Mouse (Mus musculus): ENCODE measurements at regions not wholly inside any gene's neighbourhood (a gene's known extent, or its start where the extent isn't known, plus 50 kb on each side); places are given as distances from the start of the nearest gene placed in this dataset.

DNA sequence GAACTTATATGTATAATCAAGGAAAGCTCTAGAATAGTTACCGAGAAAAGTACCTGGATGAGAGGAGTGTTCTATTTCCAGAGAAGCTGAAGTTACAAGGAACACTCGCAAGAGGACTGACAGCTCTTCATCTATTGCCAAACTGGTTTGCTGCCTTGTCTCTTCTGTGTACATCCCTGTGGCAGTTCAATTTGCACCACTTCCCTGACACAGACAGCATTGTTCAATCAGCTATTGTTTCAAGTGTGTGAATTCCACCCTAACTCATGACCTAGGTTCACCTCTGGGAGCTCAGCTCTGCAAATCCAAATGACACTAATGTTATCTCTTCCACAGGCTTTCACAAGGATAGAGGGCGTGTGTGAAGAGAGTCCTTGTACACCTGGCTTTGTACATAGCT lies 112.2 kb upstream of the Arntl start:
- Histone ChIP-seq H3K9me3 (ENCODE audit: control insufficient read depth, low read length) (no peaks in the 10 kb centered on the region), H3K36me3 (ENCODE audit: control insufficient read depth, insufficient read depth, low read length) (no peaks in the 10 kb centered on the region), H3K4me2 (no peak overlapping the region), H3K4me1 (ENCODE audit: control insufficient read depth, insufficient read depth, low read length) (no peaks in the 10 kb centered on the region), H3K27ac (ENCODE audit: low read depth, low read length) (no peak overlapping the region), H3K9ac (ENCODE audit: low read length) (no peak overlapping the region), H3K27me3 (ENCODE audit: control insufficient read depth, insufficient read depth, low read length) (no peaks in the 10 kb centered on the region), H3K4me3 (ENCODE audit: low read depth, low read length) (no peak overlapping the region)
- 93% methylated on average over 3 of the region's 3 CpGs for WGBS
- DNase-seq (ENCODE audit: low spot score, missing footprints) = no peak
- no peak for ATAC-seq (ENCODE audit: low FRiP score)

DNA sequence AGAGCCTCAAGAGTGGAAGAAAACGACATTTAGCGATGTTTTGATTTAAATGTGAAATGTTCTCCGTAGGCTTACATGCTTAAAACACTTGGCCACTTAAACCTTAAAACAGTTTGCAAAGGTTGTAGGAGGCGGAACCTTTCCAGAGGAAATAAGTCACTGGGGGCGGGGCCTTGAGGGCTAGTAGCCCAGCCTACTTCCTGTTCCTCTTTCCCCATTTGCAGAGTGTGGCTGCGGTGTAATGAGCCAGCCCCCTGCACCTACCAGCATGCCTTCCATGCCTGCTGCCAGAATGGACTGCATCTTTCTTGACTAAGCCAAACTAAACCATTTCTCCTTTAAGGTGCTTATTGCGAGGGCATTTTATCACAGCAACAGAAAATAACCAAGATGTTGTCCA lies 103.0 kb upstream of the Arntl start:
- Histone ChIP-seq H3K27ac (ENCODE audit: low read depth, low read length) (no peak overlapping the region), H3K4me3 (ENCODE audit: low read depth, low read length) (no peak overlapping the region), H3K9me3 (ENCODE audit: control insufficient read depth, low read length) (no peaks in the 10 kb centered on the region), H3K9ac (ENCODE audit: low read length) (no peak overlapping the region), H3K27me3 (ENCODE audit: control insufficient read depth, insufficient read depth, low read length) (no peaks in the 10 kb centered on the region), H3K4me1 (ENCODE audit: control insufficient read depth, insufficient read depth, low read length) (no peaks in the 10 kb centered on the region), H3K36me3 (ENCODE audit: control insufficient read depth, insufficient read depth, low read length) (no peaks in the 10 kb centered on the region), H3K4me2 (no peak overlapping the region)
- DNase-seq (ENCODE audit: low spot score, missing footprints) = no peak
- ATAC-seq (ENCODE audit: low FRiP score) = no peak
- WGBS = 88% methylated on average over 7 of the region's 7 CpGs

DNA sequence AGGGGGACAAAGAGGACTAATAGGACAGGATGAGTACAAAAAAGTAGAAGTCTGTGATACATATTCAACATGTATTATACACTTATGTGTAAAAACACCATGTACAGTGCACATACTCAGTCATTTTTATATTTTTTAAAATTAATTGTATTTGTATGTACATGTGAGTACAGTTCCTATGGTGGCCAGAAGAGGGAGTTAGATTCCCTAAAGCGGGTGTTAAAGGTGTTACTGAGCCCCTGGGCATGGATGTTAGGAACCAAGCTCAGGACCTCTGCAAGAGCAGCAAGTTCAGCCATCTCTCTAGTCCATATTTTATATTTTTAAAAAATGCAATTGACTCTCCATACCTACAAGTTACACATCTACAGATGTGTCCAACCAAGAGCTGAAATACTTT lies 101.9 kb upstream of the Arntl start:
- no peak for ATAC-seq (ENCODE audit: low FRiP score)
- Histone ChIP-seq H3K4me2 (no peak overlapping the region), H3K27me3 (ENCODE audit: control insufficient read depth, insufficient read depth, low read length) (no peaks in the 10 kb centered on the region), H3K36me3 (ENCODE audit: control insufficient read depth, insufficient read depth, low read length) (no peaks in the 10 kb centered on the region), H3K4me3 (ENCODE audit: low read depth, low read length) (no peak overlapping the region), H3K27ac (ENCODE audit: low read depth, low read length) (no peak overlapping the region), H3K9me3 (ENCODE audit: control insufficient read depth, low read length) (no peaks in the 10 kb centered on the region), H3K9ac (ENCODE audit: low read length) (no peak overlapping the region), H3K4me1 (ENCODE audit: control insufficient read depth, insufficient read depth, low read length) (no peaks in the 10 kb centered on the region; the same call in 1 of the 2 replicates)
- DNase-seq (ENCODE audit: low spot score, missing footprints) = no peak
- 54% methylated on average over 1 of the region's 1 CpGs for WGBS

DNA sequence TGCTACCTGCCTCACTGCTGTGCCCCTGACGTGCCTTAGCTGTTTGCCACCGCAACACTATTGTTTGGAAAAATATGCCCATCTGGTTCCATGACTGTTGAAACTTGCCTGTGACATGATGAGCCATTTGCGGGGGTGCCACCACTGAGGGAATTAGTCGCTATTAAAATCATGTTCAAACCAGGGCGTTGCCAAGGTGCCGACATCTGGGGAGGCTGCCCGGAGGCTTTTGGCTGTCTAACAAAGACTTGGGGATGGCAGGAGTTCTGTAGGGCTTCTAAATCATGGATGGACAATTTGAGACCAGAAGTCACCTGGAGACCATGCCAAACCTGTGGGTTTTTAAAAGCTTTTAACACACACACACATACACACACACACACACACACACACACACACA lies 100.5 kb upstream of the Arntl start:
- Histone ChIP-seq H3K9ac (ENCODE audit: low read length) (no peak overlapping the region), H3K27ac (ENCODE audit: low read depth, low read length) (no peak overlapping the region), H3K36me3 (ENCODE audit: control insufficient read depth, insufficient read depth, low read length) (no peaks in the 10 kb centered on the region), H3K9me3 (ENCODE audit: control insufficient read depth, low read length) (no peaks in the 10 kb centered on the region), H3K4me2 (no peak overlapping the region), H3K4me1 (ENCODE audit: control insufficient read depth, insufficient read depth, low read length) (no peaks in the 10 kb centered on the region; the same call in 1 of the 2 replicates), H3K4me3 (ENCODE audit: low read depth, low read length) (no peak overlapping the region), H3K27me3 (ENCODE audit: control insufficient read depth, insufficient read depth, low read length) (no peaks in the 10 kb centered on the region)
- no peak for DNase-seq (ENCODE audit: low spot score, missing footprints)
- no peak for ATAC-seq (ENCODE audit: low FRiP score)
- WGBS = 92% methylated on average over 7 of the region's 7 CpGs

DNA sequence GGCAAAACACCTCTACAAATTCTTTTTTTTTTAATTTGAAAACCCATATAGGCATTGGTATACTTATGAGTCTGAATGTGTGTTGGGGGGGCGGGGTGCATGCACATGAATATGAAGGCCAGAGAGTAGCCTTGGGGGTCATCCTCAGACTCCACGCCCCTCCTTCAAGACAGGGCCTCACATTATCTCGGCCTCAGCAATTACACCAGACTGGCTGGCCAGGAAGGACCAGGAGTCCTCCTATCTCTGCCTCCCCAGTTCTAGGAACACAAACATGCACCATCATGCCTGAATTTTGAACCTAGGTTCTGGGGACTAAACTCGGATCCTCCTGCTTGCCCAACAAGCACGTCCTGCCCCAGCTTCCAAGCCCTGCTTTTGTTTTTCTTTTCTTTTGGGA lies 99.3 kb upstream of the Arntl start:
- Histone ChIP-seq H3K4me2 (no peak overlapping the region), H3K9ac (ENCODE audit: low read length) (no peak overlapping the region), H3K9me3 (ENCODE audit: control insufficient read depth, low read length) (no peaks in the 10 kb centered on the region), H3K27me3 (ENCODE audit: control insufficient read depth, insufficient read depth, low read length) (no peaks in the 10 kb centered on the region), H3K36me3 (ENCODE audit: control insufficient read depth, insufficient read depth, low read length) (no peaks in the 10 kb centered on the region), H3K27ac (ENCODE audit: low read depth, low read length) (no peak overlapping the region), H3K4me1 (ENCODE audit: control insufficient read depth, insufficient read depth, low read length) (no peaks in the 10 kb centered on the region; the same call in 1 of the 2 replicates), H3K4me3 (ENCODE audit: low read depth, low read length) (no peak overlapping the region)
- ATAC-seq (ENCODE audit: low FRiP score) (no peak), DNase-seq (ENCODE audit: low spot score, missing footprints) (no peak)
- 82% methylated on average over 5 of the region's 5 CpGs for WGBS

DNA sequence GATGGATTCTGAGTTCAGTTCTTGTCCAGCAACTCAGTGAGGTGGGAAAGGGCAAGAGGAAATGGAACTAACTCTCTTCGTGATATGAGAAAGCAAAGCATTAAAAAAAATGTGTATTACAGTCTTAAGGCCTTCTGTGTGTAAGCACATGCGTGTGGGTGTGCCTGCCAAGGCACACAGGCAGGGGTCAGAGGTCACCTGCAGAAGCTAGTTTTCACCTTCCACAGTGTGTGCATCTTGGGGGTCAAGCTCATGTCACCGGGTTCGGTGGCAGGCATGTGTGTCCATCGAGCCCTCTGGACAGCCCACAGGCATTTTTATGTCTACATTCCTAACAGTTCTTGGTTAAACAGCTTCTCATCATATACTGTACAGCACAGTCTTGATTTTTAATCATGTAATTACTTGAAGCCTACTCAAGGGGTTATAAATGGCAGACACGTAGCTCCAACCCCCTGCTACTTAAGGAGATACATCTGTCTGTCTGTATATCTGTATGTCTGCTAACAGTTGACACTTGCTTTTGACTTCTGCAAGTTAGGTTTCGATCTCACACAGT lies 98.7 kb upstream of the Arntl start:
- 86% methylated on average over 7 of the region's 7 CpGs for WGBS
- Histone ChIP-seq H3K9ac (ENCODE audit: low read length) (no peak overlapping the region), H3K9me3 (ENCODE audit: control insufficient read depth, low read length) (no peaks in the 10 kb centered on the region), H3K27ac (ENCODE audit: low read depth, low read length) (no peak overlapping the region), H3K4me1 (ENCODE audit: control insufficient read depth, insufficient read depth, low read length) (no peaks in the 10 kb centered on the region; the same call in 1 of the 2 replicates), H3K36me3 (ENCODE audit: control insufficient read depth, insufficient read depth, low read length) (no peaks in the 10 kb centered on the region), H3K4me3 (ENCODE audit: low read depth, low read length) (no peak overlapping the region), H3K4me2 (no peak overlapping the region), H3K27me3 (ENCODE audit: control insufficient read depth, insufficient read depth, low read length) (no peaks in the 10 kb centered on the region)
- DNase-seq (ENCODE audit: low spot score, missing footprints) (no peak), ATAC-seq (ENCODE audit: low FRiP score) (no peak)

DNA sequence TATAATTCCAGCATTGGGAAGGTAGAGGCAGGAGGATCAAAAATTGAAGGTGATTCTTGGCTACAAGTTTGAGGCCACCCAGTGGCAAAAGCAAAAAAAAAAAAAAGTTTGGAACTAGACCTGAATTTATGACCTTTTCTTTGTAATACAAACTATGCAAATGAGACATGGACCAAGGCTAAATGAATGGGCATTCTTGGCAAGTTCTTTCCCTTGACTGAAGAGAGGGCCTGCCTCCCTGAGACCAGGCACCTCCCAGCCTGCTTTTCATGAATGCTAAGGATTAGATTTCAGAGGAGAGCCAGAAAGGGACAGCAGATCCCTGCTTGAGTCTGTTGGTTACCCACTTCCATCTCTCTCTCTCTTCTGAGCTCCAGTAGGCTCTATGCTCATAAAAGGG lies 97.8 kb upstream of the Arntl start:
- no peak overlapping the region for H3K4me2 ChIP-seq
- DNase-seq (ENCODE audit: low spot score, missing footprints) (no peak), ATAC-seq (ENCODE audit: low FRiP score) (no peak)
- no peak overlapping the region for H3K4me3 ChIP-seq (ENCODE audit: low read depth, low read length)
- H3K9ac ChIP-seq (ENCODE audit: low read length) = no peak overlapping the region
- no peak overlapping the region for H3K27ac ChIP-seq (ENCODE audit: low read depth, low read length)
- no peaks in the 10 kb centered on the region for H3K36me3 ChIP-seq (ENCODE audit: control insufficient read depth, insufficient read depth, low read length)
- no peaks in the 10 kb centered on the region for H3K9me3 ChIP-seq (ENCODE audit: control insufficient read depth, low read length)
- no peaks in the 10 kb centered on the region; the same call in 1 of the 2 replicates for H3K4me1 ChIP-seq (ENCODE audit: control insufficient read depth, insufficient read depth, low read length)
- H3K27me3 ChIP-seq (ENCODE audit: control insufficient read depth, insufficient read depth, low read length) = no peaks in the 10 kb centered on the region

DNA sequence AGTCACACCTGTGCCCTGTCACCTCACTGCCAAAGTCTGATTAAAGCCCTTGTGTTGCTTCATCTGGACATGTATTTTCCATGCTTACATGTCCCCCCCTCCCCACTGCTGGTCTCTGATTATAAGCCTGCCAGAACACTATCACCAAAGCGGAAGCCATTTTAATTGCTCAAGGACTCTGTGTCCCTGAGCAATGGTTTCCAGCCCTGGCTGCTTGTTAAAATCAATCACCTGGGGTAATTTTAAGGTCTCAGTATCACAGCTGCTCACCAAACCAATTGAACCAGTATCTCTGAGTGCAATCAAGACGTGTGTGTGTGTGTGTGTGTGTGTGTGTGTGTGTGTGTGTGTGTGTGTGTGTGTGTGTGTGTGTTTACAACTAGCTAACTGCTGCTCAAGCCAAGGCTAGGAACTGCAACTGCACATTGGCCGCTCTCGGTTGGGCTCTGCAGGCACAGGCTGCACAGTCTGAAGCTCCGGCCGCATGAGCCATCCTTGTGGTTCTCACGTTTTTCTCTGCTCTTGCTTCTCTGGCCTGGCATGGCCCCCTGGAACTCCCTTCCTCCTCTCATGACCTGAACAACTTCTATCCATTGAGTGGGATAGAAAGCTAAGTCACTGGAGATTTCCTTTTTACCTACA lies 96.3 kb upstream of the Arntl start:
- ATAC-seq (ENCODE audit: low FRiP score) (no peak), DNase-seq (ENCODE audit: low spot score, missing footprints) (no peak)
- no peak overlapping the region for H3K4me3 ChIP-seq (ENCODE audit: low read depth, low read length)
- no peaks in the 10 kb centered on the region for H3K27me3 ChIP-seq (ENCODE audit: control insufficient read depth, insufficient read depth, low read length)
- H3K9me3 ChIP-seq (ENCODE audit: control insufficient read depth, low read length) = no peaks in the 10 kb centered on the region
- H3K4me2 ChIP-seq = no peak overlapping the region
- 89% methylated on average over 7 of the region's 7 CpGs for WGBS
- no peak overlapping the region for H3K9ac ChIP-seq (ENCODE audit: low read length)
- H3K27ac ChIP-seq (ENCODE audit: low read depth, low read length) = no peak overlapping the region
- no peaks in the 10 kb centered on the region for H3K36me3 ChIP-seq (ENCODE audit: control insufficient read depth, insufficient read depth, low read length)
- H3K4me1 ChIP-seq (ENCODE audit: control insufficient read depth, insufficient read depth, low read length) = no peaks in the 10 kb centered on the region; the same call in 1 of the 2 replicates

DNA sequence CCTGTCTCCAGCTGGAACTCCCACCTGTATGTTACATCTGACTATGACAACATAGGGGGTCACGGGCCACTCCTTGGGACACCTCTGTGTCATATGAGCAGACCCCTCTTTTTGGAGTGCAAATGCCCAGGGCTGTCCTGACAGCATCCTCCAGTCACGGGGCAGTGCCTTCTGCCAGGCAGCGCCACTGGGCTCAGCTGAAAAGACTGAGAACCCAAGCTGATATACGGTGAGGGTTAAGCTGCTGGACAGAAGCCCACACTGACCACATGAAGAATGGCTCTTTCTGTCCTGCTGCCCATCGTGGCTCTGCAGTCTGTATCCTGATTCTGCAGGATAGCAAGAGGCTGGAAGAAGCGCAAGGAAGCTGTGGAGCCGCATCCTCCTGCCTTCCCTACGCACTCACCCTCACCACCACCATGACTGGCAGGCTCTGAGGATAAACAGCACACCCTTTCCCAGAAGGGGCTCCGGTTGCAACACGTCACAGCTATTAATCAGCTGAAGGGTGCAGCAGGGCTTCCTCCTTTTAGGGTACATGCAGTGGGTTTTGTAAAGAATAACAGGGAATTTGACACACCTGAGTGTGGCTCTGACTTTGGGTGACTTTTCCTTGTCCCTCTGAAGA lies 93.9 kb upstream of the Arntl start:
- no peak overlapping the region for H3K4me2 ChIP-seq
- DNase-seq (ENCODE audit: low spot score, missing footprints) = no peak

More for the DNA sequence above, 93.9 kb upstream of the Arntl start:
- Histone ChIP-seq H3K36me3 (ENCODE audit: control insufficient read depth, insufficient read depth, low read length) (no peaks in the 10 kb centered on the region), H3K4me1 (ENCODE audit: control insufficient read depth, insufficient read depth, low read length) (no peaks in the 10 kb centered on the region; the same call in 1 of the 2 replicates), H3K27me3 (ENCODE audit: control insufficient read depth, insufficient read depth, low read length) (no peaks in the 10 kb centered on the region), H3K9me3 (ENCODE audit: control insufficient read depth, low read length) (no peaks in the 10 kb centered on the region), H3K27ac (ENCODE audit: low read depth, low read length) (no peak overlapping the region), H3K4me3 (ENCODE audit: low read depth, low read length) (no peak overlapping the region), H3K9ac (ENCODE audit: low read length) (no peak overlapping the region)
- WGBS = 83% methylated on average over 10 of the region's 10 CpGs
- no peak for ATAC-seq (ENCODE audit: low FRiP score)
